Mouse (Mus musculus) thymus, postnatal 14 days (tissue): ENCODE data around the gene D430019H16Rik.

Experiments
- DNase-seq: peaks from one replicate; pipeline ENCODE4 v3.0.0; 2021

Gene D430019H16Rik

GRCm38 (mm10) chr12:105541590-105542402 lies 88.1 kb downstream of the D430019H16Rik start:
- no peak for DNase-seq

DNA sequence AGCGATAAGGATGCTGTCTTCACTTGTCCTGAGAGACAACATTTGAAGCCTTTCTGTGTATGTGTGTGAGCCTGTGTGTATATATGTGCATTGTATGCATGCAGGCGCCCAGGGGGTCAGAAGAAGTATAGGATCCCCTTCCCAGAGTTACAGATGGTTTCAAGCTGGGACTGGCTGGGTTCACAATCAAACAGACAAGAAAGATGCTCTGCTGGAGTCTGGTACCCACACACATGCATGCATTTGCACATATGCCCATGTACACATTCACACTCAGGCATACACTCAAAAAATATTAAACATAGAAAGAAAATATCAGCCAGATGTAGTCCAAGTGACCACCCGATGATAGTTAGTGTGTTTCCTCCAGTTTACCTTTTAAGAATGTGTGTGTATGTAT lies 88.9 kb downstream of the D430019H16Rik start:
- no peak for DNase-seq
